Mouse (Mus musculus) brain, adult 2 months (tissue): ENCODE measurements around the gene Wt1.
A peak's percentile ranks its signal among the peaks of the same experiment; 100 is the strongest.

Experiments
- DNase-seq: peaks from one replicate; pipeline ENCODE4 v3.0.0; 2011; ENCODE audit warnings: low read depth, low spot score

The Wt1 gene

DNA sequence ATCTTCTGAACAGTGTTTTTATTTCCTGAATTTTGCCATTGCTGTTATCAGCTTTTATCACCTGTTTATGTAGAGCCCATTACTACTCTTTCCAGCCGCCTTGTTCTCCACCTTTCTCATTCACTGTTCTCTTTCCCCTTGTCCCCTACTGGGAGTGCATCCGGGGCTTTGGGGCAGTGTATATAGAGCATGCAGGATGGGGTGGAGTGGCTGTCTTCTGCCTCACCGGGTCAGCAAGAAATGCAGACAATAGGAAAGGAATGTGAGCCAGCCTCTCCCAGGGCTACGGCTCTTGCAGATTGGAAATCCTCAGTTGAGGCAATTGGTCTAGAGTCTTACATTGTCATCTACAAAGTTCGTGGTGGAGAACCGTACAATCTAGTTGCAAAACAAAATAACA lies 56.2 kb downstream of the Wt1 start:
- DNase-seq, result no peak

DNA sequence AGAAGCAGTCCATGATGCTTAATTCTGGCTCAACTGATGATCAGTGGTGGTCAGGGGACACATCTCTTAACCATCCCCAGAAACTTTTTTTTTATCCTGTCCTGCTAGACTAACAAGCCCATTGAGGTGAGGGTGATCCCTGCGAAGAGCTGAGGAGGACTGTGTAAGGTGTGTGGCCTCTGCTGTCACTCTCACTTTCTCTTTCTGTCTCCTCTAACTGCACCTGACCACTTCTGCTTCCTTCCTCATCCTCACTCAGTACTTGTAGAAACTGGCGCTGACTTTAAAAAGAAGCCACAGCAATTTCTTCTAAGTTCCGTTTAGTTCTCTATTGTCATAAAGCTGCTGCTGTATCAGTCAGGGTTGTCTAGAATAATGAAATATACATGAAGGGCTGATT lies 58.8 kb downstream of the Wt1 start:
- DNase-seq, result no peak

DNA sequence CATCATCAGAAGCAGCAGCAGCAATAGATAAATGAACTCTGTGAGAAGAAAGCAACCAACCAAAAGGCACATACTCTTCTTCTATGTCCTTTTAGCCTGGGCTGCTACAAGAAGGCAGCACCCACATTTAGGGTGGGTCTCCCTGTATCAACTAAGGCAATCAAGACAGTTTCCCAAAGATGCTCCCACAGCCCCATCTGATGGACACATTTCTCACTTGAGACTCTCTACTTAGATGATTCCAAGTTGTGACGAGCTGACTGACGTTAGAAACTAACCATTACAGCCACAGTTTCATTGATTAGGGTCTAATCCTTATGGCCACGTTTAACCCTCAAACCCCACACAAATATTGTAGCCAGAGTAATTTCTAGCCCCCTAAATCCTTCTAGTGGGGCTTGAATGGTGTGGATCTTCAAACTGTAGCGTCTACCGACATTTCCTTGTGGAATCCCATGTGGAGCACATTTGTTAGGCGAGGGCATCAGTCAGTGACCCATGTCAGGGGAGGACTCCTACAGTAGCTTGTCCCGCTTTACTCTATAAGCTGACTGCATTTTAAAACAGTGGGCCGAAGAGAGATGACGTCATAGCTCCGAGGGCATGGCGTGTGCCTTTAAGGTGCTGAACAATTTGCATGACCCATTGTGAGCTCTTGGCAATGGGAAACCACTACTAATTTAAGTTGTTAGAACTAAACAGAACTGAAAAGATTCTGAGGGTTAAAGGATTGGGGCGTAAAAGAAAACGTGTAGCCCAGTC lies 59.6 kb downstream of the Wt1 start:
- no peak for DNase-seq

DNA sequence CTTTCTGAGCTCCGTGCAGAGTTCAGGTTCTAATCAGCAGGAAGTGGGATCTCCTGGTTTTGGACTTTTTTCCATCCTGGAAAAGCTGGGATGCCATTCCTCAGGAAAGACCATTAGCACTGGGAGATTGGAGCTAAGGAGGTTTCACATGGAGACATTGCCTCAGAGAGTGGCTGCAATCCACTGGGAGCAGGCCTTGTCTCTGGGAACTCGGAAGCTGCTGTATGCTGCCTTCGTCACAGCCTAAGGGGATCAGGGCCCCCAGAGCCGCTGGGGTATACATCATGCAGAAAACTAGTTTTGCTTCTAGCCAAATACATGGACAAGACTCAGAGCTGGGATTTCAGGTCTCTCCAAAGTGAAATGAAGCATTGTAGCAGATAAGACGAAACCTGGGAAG lies 60.3 kb downstream of the Wt1 start:
- no peak for DNase-seq

DNA sequence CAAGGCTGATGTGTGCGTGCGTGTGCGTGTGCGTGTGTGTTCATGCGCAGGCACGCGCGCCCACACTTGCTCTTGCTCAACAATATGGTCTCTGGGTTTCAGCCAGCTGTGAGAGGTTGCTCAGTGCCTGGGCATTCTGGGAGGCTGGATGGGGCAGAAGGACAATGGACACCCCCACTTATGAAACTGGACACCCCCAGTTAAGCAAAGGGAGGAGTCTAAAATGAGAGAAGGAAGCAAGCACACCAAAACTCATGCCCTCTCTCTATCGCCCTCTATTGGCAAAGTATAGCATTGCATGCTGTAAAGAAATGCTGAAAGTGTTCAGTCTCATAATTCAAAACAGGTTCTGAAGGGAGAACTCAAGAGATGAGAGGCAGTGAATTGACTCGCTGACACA lies 61.9 kb downstream of the Wt1 start:
- DNase-seq, result peak; percentile 6

GRCm38 (mm10) chr2:105189352-105189751 lies 63.0 kb downstream of the Wt1 start:
- peak; percentile 14 for DNase-seq

- no peak for DNase-seq
These were observed 73.8 kb downstream of the Wt1 start for GRCm38 (mm10) chr2:105200152-105200551.

GRCm38 (mm10) chr2:105206563-105207174 lies 80.3 kb downstream of the Wt1 start:
- no peak for DNase-seq

DNA sequence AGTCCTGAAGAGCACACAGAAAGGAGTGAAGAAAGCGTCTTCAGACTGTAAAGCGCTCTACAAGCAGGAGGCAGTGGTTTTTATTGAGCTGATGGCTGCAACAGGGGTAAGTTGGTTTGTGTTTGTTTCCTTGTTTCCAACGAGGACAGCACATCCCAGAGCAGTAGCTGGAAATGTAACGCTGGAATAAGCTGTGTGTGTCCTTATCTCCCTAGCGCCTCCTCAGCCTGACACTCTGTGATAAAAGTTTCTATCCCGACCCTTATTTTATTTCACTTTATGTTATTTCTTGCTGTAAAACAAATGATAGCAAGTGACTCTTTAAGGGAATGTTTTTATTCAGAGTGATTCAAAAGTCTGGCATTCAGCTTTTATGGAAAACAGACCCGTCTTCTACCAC lies 86.5 kb downstream of the Wt1 start:
- DNase-seq, result no peak

- no peak for DNase-seq
These were observed 89.6 kb downstream of the Wt1 start for GRCm38 (mm10) chr2:105215914-105216313.

DNA sequence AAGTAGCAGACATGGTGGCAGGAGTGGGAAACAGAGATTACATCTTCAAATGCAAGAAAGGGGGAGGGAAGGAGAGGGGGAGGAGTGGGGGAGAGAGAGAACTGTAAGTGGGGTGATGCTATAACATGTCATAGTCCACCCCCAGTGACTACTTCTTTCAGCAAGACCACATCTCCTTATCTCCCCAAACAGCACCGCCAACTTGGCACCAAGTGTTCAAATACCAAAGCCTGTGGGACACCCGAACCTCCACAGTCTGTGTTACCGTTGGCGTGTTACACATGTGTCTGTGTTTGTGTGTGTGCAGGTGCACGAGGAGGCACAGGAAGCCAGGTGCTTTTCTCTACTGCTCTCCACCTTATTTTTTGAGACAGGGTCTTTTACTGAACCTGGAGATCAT lies 92.9 kb downstream of the Wt1 start:
- DNase-seq, result no peak

- DNase-seq, result no peak
These were observed 93.3 kb downstream of the Wt1 start for GRCm38 (mm10) chr2:105219664-105220063.

DNA sequence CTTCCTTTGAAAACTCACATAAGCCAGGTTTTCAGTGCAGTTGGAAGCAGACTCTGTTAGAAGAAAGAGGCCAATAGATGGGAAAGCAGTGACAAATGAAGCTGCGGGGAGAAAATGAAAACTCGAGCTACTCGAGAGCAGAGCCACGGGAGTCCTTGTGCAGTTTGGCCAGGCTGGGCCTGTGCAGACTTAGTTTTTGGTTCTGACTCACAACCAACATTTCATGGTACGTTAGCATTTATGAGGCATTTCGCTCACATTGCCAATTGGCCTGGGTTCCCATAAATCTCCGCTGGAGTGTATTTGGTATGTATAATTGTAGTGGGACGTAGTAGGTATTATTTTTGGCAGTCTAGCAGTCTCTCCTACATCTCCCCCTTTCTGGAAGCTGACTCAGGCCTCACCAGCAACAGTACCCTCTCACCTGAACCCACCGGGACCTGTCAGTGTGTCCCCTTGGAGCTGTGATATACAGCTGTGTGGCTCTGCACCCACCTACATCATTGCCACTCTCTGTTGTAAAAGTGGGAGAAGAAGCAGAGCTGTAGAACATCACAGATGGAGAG lies 94.5 kb downstream of the Wt1 start:
- DNase-seq, result peak; percentile 17
